10 mouse cellular contexts compared by ENCODE assay signal in the genomic region with DNA sequence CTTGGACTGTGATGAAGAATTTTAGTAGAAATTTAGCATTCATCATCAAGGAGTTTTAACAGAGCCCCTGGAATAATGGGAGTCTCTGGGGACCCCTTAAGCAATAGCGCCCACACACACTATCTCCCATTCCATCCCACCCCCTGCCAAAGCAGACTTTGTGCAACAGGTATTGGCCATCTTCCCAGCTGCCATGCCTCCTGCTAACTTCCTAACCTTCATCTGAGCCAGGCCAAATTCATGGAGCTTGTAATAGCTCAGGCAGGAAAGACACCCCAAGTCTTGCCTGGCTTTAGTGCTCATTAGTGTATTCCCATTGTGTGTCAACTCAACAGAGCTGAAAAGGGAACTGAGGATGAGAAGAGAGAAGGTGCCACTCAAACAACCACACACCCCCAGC.
DNase-seq lines count a peak whose midpoint lies in the region.
"Had no signal": no experiment of that assay in that cellular context is flagged by ENCODE, and none has a peak within 500 bp of the region (broad histone marks: within the 10 kb centered on the region; RNA-seq: fewer than 3 reads in every experiment).

No protein-coding gene starts in this region.

- peak; percentile 57 for DNase-seq in cerebellum, adult 11-12 months
- DNase-seq in cerebellum, postnatal 4 days (ENCODE audit: low spot score in 2 of 2), result no peak
- peak; percentile 39 for DNase-seq in cerebellum, adult 8-10 months
- peak; percentile 50 to 58 for DNase-seq in cerebellum, postnatal 14 days
- DNase-seq in lung, postnatal 10 days, result no peak
- DNase-seq in spleen, postnatal 10 days (ENCODE audit: low spot score in 2 of 2), result no peak
- DNase-seq in layer of hippocampus, postnatal 10 days (ENCODE audit: low spot score in 2 of 2), result no peak
- DNase-seq: adrenal gland, postnatal 10 days; gastrocnemius, adult 2 months; gastrocnemius, postnatal 25 days had no signal

Comparison
In these comparisons a context has a peak if more than half of its experiments do, and no peak if none do; other contexts are left out.
1. DNase-seq: peak in cerebellum, adult 11-12 months (single experiment), cerebellum, adult 8-10 months (single experiment) and cerebellum, postnatal 14 days (2 of 2); none in cerebellum, postnatal 4 days (0 of 2), lung, postnatal 10 days (single experiment), spleen, postnatal 10 days (0 of 2) and layer of hippocampus, postnatal 10 days (0 of 2).